Mouse (Mus musculus) kidney, postnatal 0 days (tissue): ENCODE results near the gene Alg11. TPM values are rescaled to one million over a fixed set of nuclear protein-coding genes. Genes with fewer than 3 reads are reported as not detected.

Experiments used
- ATAC-seq: fragments of 200-750 bp; cut with Nextera tagmentation; replicated peaks from 2 replicates; pipeline ENCODE4 v1.8.0; 2017; ENCODE audit warnings: low read depth, moderate number of reproducible peaks, moderate TSS enrichment, moderate library complexity; ENCODE audit not compliant: low FRiP score
- DNase-seq: peaks from one replicate; pipeline ENCODE4 v3.0.0-alpha.2; 2016; ENCODE audit warnings: low spot score
- H3K27ac ChIP-seq: fragments of 300-500 bp; sonication (generic); 2 replicates; pipeline ENCODE4 v1.5.1; 2014; ENCODE audit warnings: mild to moderate bottlenecking
- H3K27me3 ChIP-seq: fragments of 300-500 bp; sonication (generic); 2 replicates; pipeline ENCODE4 v1.6.1; 2014; ENCODE audit warnings: low read length, mixed read lengths; ENCODE audit not compliant: insufficient read depth
- H3K36me3 ChIP-seq: fragments of 300-500 bp; sonication (generic); 2 replicates; pipeline ENCODE4 v1.6.1; 2014; ENCODE audit warnings: low read length, mixed read lengths; ENCODE audit not compliant: insufficient read depth
- H3K4me1 ChIP-seq: fragments of 300-500 bp; sonication (generic); replicated peaks from 2 replicates; pipeline ENCODE4 v1.6.1; 2014; ENCODE audit warnings: antibody characterized with exemption, low read length, mixed read lengths; ENCODE audit not compliant: insufficient read depth
- H3K4me2 ChIP-seq: fragments of 300-500 bp; sonication (generic); 2 replicates; pipeline ENCODE4 v1.6.1; 2014; ENCODE audit warnings: mild to moderate bottlenecking, low read length, moderate library complexity, mixed read lengths
- H3K4me3 ChIP-seq: fragments of 300-500 bp; sonication (generic); replicated peaks from 2 replicates; pipeline ENCODE4 v1.5.1; 2014; ENCODE audit warnings: low read depth, low read length
- H3K9ac ChIP-seq: fragments of 300-500 bp; sonication (generic); 2 replicates; pipeline ENCODE4 v1.6.1; 2014; ENCODE audit warnings: low read depth, low read length
- H3K9me3 ChIP-seq: fragments of 300-500 bp; sonication (generic); replicated peaks from 2 replicates; pipeline ENCODE4 v1.6.1; 2016; ENCODE audit warnings: low read length, inconsistent platforms, mixed read lengths
- CTCF ChIP-seq: IDR thresholded peaks from 2 replicates; pipeline ENCODE4 v1.5.1; 2016; ENCODE audit warnings: antibody characterized with exemption, low read depth, mild to moderate bottlenecking, moderate library complexity
- WGBS: fragments of 180-500 bp; shearing (Covaris S2); extraction: QIAGEN DNeasy Blood & Tissue Kit; methylation state at CpG from one replicate; pipeline ENCODE4 v1.1.7; 2014; 5-methylcytosine and 5-hydroxymethylcytosine counted together
- polyA plus RNA-seq: library from polyadenylated mRNA; unstranded; fragments of >200 nt; fragmentation: Nextera tagmentation; extraction: Ambion mirVana; gene quantifications from 2 replicates; pipeline ENCODE4 v1.2.1, GENCODE M21; 2015

The Alg11 gene
- polyA plus RNA-seq, 1 experiment from 2014 or later, result 23.5 TPM

DNA sequence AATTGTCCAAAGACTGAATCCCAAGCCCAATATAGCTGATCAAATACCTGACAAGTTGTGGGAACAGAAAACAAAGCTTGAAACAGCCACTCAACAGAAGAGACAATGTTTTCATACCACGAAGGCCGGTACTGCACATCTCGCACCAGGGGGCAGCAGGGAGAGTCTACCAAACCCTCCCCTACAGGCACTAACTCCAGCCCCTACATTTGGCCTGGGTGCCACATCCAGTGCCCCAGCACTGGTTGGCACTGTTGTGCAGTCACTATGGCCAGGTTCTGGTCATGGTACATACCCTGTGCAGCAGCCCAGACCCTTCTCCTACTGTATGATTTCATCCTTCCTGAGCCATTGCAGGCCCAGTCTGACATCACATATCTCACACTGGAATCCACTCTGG lies 31.5 kb upstream of the Alg11 start:
- no peak for DNase-seq
- Histone ChIP-seq H3K4me3 (no peak overlapping the region), H3K27ac (no peak overlapping the region), H3K9ac (no peak overlapping the region), H3K27me3 (no peaks in the 10 kb centered on the region), H3K36me3 (no peaks in the 10 kb centered on the region), H3K4me2 (no peak overlapping the region), H3K4me1 (no peaks in the 10 kb centered on the region), H3K9me3 (no peaks in the 10 kb centered on the region; the same call in 1 of the 2 replicates)
- 0 out of 2 replicates have a peak, but pooled peaks have one; percentile 21 for TF ChIP-seq CTCF
- no peak for ATAC-seq
- 88% methylated on average over 3 of the region's 3 CpGs for whole genome bisulfite sequencing

DNA sequence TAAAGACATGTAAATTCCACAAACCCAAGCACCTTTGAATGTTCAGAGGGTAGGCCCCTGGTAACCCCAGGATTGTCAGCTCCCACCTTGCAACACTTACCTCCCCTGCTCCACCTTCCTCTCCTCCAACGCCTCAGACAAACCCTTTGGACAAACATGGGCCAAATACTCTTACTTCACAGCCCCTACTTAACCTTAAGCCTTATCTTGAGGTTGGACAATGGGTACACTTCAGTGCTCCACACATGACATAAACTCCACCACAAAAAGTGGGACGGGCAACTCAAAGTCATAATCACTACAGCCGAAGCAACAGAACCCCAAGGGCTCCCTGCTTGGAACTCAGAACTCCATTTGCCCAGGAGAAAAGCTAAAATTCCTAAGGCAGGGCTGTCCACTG lies 29.5 kb upstream of the Alg11 start:
- no peaks in the 10 kb centered on the region for H3K36me3 ChIP-seq
- DNase-seq, result no peak
- 80% methylated on average over 3 of the region's 3 CpGs for WGBS
- H3K27me3 ChIP-seq, result no peaks in the 10 kb centered on the region
- no peak overlapping the region for H3K4me2 ChIP-seq
- no peak for ATAC-seq
- no peak overlapping the region for H3K27ac ChIP-seq
- H3K9ac ChIP-seq, result no peak overlapping the region
- H3K4me1 ChIP-seq, result no peaks in the 10 kb centered on the region
- no peak for TF ChIP-seq CTCF
- no peak overlapping the region for H3K4me3 ChIP-seq
- no peaks in the 10 kb centered on the region; the same call in 1 of the 2 replicates for H3K9me3 ChIP-seq

DNA sequence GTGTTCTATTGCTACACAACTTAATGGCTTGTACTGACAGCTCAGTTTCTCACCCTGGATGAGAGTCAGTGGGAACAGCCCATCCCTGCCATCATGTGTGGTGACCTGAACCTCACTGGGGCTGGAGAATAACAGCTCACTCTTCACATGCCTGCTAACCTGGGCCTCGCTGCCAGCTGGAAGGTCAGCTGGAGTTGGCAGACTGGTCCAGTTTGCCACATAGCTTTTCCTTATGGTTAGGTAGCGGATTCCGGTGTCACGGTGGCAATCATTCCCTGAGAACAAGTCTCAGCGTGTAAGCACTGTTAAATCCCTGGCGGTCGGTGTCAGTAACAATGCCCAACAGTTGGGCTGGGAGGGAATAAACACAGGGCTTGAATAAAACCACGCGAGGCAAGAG lies 24.4 kb upstream of the Alg11 start:
- no peak overlapping the region for H3K9ac ChIP-seq
- DNase-seq (no peak), ATAC-seq (no peak)
- H3K4me2 ChIP-seq, result no peak overlapping the region
- H3K27me3 ChIP-seq, result no peaks in the 10 kb centered on the region
- H3K9me3 ChIP-seq, result no peaks in the 10 kb centered on the region
- H3K27ac ChIP-seq, result no peak overlapping the region
- no peaks in the 10 kb centered on the region for H3K36me3 ChIP-seq
- H3K4me3 ChIP-seq, result no peak overlapping the region
- no peaks in the 10 kb centered on the region for H3K4me1 ChIP-seq
- no peak for TF ChIP-seq CTCF
- 92% methylated on average over 9 of the region's 9 CpGs for WGBS

DNA sequence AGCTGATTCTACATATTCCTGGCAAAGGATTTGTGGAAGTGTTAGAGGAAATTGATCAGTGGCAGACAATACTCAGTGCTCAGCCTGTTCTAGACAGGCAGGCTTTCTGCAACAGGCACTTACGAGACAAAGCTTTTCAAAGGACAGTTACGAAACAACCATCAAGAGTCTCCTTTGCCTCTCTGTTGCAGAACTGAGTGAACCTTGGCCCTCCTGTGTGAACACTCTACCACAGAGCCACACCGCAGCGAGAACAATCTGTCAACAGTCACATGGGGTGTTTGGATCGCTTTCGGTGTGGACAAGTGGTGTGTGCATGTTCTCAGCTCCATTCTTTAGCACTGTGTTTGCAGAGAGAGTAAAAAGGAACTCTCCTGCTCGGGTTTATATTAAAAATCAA lies 23.5 kb upstream of the Alg11 start:
- no peaks in the 10 kb centered on the region for H3K36me3 ChIP-seq
- H3K4me1 ChIP-seq, result no peaks in the 10 kb centered on the region
- 77% methylated on average over 7 of the region's 7 CpGs for whole genome bisulfite sequencing
- no peak for TF ChIP-seq CTCF
- H3K4me2 ChIP-seq, result no peak overlapping the region
- H3K9ac ChIP-seq, result no peak overlapping the region
- H3K9me3 ChIP-seq, result no peaks in the 10 kb centered on the region
- H3K4me3 ChIP-seq, result no peak overlapping the region
- DNase-seq, result no peak
- H3K27ac ChIP-seq, result no peak overlapping the region
- no peak for ATAC-seq
- H3K27me3 ChIP-seq, result no peaks in the 10 kb centered on the region

DNA sequence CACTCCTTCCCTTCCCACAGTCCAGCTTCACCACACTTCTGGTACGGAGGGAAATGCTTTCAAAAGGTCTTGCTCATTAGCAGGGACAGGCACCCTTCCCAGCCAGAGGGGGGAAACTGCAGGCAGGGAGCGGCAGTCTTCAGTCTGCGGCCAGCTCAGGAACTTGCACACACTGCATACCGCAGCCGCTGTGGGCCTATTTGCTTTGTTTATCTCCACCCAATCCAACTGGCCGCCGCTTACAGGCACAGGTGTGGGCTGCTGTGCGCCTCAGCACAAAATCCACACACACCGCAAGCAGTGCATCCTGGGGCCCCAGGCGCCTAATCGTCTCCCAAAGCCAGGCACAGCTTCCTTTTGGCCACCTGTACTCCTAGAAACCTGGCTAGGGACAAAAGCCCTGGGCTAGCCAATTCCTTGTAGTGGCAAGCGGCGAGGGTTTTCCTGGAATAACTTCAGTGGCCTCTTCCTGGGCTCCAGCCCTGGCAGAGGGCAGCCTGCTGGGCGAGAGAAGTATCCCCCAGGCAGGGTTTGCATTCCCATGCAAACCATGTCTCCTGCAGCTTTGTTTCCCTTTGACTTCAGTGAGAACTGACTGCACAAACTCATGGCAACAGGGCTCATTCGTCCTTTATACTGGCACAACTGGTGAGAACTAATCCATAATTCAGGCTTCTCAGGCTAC lies 20.9 kb upstream of the Alg11 start:
- Histone ChIP-seq H3K9me3 (no peaks in the 10 kb centered on the region), H3K9ac (no peak overlapping the region), H3K27ac (no peak overlapping the region), H3K36me3 (no peaks in the 10 kb centered on the region), H3K4me2 (no peak overlapping the region), H3K4me1 (no peaks in the 10 kb centered on the region), H3K27me3 (no peaks in the 10 kb centered on the region), H3K4me3 (no peak overlapping the region)
- no peak for TF ChIP-seq CTCF
- 19% methylated on average over 15 of the region's 15 CpGs for WGBS
- ATAC-seq (no peak), DNase-seq (no peak)

DNA sequence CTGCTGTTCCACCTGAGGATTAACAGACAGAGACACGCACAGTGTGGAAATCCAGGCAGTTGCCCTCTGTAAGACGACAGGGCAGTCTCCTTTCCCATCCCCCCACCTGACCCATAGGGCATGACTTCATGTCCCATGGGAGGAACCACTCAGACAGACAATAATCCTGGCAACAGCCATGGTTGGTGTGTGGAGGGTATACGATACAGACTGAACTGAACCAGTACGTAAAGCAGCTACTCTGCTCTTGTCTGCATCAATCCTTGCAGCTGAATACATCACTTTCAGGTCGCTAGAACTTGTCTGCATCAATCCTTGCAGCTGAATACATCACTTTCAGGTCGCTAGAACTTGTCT lies 20.4 kb upstream of the Alg11 start:
- Histone ChIP-seq H3K9me3 (no peaks in the 10 kb centered on the region), H3K27me3 (no peaks in the 10 kb centered on the region), H3K36me3 (no peaks in the 10 kb centered on the region), H3K4me1 (no peaks in the 10 kb centered on the region), H3K27ac (no peak overlapping the region), H3K9ac (no peak overlapping the region), H3K4me3 (no peak overlapping the region), H3K4me2 (no peak overlapping the region)
- no peak for TF ChIP-seq CTCF
- no peak for DNase-seq
- no peak for ATAC-seq
- WGBS, result 56% methylated on average over 6 of the region's 6 CpGs

DNA sequence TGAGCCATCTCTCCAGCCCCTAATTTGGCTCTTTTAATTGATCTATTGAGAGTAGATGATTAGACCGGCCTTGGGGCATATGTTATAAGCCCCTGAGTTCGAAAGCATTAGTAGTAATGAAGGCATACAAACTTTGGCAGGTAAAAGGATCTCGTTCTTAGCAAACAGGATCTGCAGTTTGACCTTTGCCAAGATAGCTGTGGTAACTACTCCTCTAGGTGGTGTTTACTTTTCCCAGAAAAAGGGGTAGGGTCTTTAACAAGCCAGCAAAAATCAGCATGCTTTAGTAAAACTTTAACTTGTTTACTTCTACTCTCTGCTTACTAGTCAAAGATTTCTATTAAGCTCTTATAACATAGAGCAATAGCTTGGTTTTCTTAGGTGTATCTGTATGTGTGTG lies 18.0 kb upstream of the Alg11 start:
- Histone ChIP-seq H3K9me3 (no peaks in the 10 kb centered on the region), H3K4me2 (no peak overlapping the region), H3K4me3 (no peak overlapping the region), H3K9ac (no peak overlapping the region), H3K27ac (no peak overlapping the region), H3K4me1 (no peaks in the 10 kb centered on the region), H3K27me3 (no peaks in the 10 kb centered on the region), H3K36me3 (no peaks in the 10 kb centered on the region)
- no peak for TF ChIP-seq CTCF
- WGBS, result 83% methylated on average over 3 of the region's 3 CpGs
- no peak for DNase-seq
- ATAC-seq, result no peak
